Mouse (Mus musculus) C2C12 (cell line): ENCODE measurements around the gene Unc79.

Experiments
- CEBPB ChIP-seq: IDR thresholded peaks from one replicate; pipeline ENCODE4 v1.6.1; 2011; ENCODE audit warnings: low read depth, mild to moderate bottlenecking, control low read depth, moderate library complexity
- CTCF ChIP-seq: IDR thresholded peaks from one replicate; pipeline ENCODE4 v1.5.1; 2011; ENCODE audit not compliant: control insufficient read depth, insufficient read depth, insufficient read length
- FOSL1 ChIP-seq: IDR thresholded peaks from one replicate; pipeline ENCODE4 v1.8.0; 2011; ENCODE audit warnings: mild to moderate bottlenecking, low read length; ENCODE audit not compliant: poor library complexity, insufficient read depth, severe bottlenecking
- MAX ChIP-seq: IDR thresholded peaks from one replicate; pipeline ENCODE4 v1.6.1; 2011; ENCODE audit warnings: mild to moderate bottlenecking, control low read depth
- MYOD1 ChIP-seq: IDR thresholded peaks from one replicate; pipeline ENCODE4 v1.6.1; 2011; ENCODE audit warnings: low read depth; ENCODE audit not compliant: control insufficient read depth, insufficient read length
- MYOG ChIP-seq: IDR thresholded peaks from one replicate; pipeline ENCODE4 v1.6.1; 2011; ENCODE audit not compliant: control insufficient read depth, insufficient read length; ENCODE audit errors: extremely low read depth
- USF1 ChIP-seq: IDR thresholded peaks from one replicate; pipeline ENCODE4 v1.6.1; 2011; ENCODE audit warnings: low read depth, mild to moderate bottlenecking, control low read depth, moderate library complexity

GRCm38 (mm10) chr12:102948778-102949394, at the start of gene Unc79:
- TF ChIP-seq MYOG = no peak
- TF ChIP-seq CTCF = no peak
- TF ChIP-seq MAX = no peak
- no peak for TF ChIP-seq USF1
- TF ChIP-seq CEBPB = no peak
- TF ChIP-seq FOSL1 = no peak
- TF ChIP-seq MYOD1 = no peak
